Mouse (Mus musculus): ENCODE data around the gene Lmntd1. TPM values are rescaled to one million over a fixed set of nuclear protein-coding genes. Genes with fewer than 3 reads are reported as not detected.

Gene Lmntd1
- polyA plus RNA-seq, 1 experiment, result not detected

GRCm38 (mm10) chr6:145448361-145448760 is 165.8 kb downstream of the Lmntd1 start:
- Histone ChIP-seq H3K4me1 (ENCODE audit: control insufficient read depth, insufficient read depth, low read length) (no peaks in the 10 kb centered on the region), H3K9ac (ENCODE audit: low read depth, poor library complexity, severe bottlenecking) (no peak overlapping the region), H3K36me3 (ENCODE audit: control insufficient read depth, insufficient read depth, low read length, poor library complexity, severe bottlenecking) (no peaks in the 10 kb centered on the region), H3K9me3 (replicated peaks; ENCODE audit: control insufficient read depth, insufficient read depth, low read length, poor library complexity, severe bottlenecking) (0 out of 2 replicates have a peak, but pooled peaks cover 3% of the 10 kb centered on the region), H3K4me3 (ENCODE audit: low read depth, low read length) (no peak overlapping the region), H3K27ac (ENCODE audit: insufficient read depth, low read length) (no peak overlapping the region), H3K27me3 (ENCODE audit: control insufficient read depth, insufficient read depth, low read length, poor library complexity, severe bottlenecking) (no peaks in the 10 kb centered on the region)
- TF ChIP-seq POLR2A (IDR thresholded peaks at IDR 0.05; ENCODE audit: insufficient read depth, low read length) (no peak), CTCF (IDR thresholded peaks at IDR 0.05; ENCODE audit: low read depth, low read length) (no peak), EP300 (IDR thresholded peaks at IDR 0.05; ENCODE audit: insufficient read depth, low read depth, low read length) (no peak)

DNA sequence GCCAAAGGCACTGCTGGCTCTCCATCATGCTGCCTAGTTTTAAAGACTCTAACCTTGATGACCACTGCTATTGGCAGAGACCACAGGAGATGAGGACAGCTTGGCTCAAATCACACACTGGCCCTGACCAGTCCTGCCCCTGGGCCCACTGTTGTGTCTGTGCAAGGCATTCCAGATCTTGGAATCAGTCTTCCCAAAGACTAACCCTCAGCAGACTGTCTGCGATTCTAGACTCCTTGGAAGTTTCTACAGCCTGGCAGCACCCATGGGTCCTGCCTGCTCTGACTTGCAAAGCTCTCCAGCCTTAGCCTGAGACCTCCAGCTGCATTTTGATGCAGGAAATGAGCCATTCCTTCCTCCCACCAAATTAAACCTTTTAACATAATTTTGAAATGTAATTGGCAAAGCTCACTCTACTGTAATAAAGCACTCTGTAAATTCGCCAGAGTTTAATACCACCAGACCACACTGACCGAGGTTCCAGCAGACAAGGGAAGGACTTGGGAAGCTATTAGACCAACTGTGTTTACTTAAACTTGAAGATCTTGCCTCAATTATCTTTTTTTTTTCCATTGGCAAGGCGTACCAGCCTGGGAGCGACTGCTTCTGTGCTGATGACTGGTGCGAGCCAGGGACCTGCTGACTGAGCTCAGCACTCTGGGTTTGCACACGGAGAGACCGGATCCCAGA is 168.2 kb downstream of the Lmntd1 start:
- Histone ChIP-seq H3K27me3 (ENCODE audit: control insufficient read depth, insufficient read depth, low read length, poor library complexity, severe bottlenecking) (no peaks in the 10 kb centered on the region), H3K4me3 (ENCODE audit: low read depth, low read length) (no peak overlapping the region), H3K9me3 (replicated peaks; ENCODE audit: control insufficient read depth, insufficient read depth, low read length, poor library complexity, severe bottlenecking) (no peaks in the 10 kb centered on the region), H3K4me1 (ENCODE audit: control insufficient read depth, insufficient read depth, low read length) (no peaks in the 10 kb centered on the region), H3K9ac (ENCODE audit: low read depth, poor library complexity, severe bottlenecking) (no peak overlapping the region), H3K27ac (ENCODE audit: insufficient read depth, low read length) (no peak overlapping the region), H3K36me3 (ENCODE audit: control insufficient read depth, insufficient read depth, low read length, poor library complexity, severe bottlenecking) (no peaks in the 10 kb centered on the region)
- no peak for TF ChIP-seq EP300 (IDR thresholded peaks at IDR 0.05; ENCODE audit: insufficient read depth, low read depth, low read length)
- TF ChIP-seq CTCF (IDR thresholded peaks at IDR 0.05; ENCODE audit: low read depth, low read length), result no peak
- no peak for TF ChIP-seq POLR2A (IDR thresholded peaks at IDR 0.05; ENCODE audit: insufficient read depth, low read length)

DNA sequence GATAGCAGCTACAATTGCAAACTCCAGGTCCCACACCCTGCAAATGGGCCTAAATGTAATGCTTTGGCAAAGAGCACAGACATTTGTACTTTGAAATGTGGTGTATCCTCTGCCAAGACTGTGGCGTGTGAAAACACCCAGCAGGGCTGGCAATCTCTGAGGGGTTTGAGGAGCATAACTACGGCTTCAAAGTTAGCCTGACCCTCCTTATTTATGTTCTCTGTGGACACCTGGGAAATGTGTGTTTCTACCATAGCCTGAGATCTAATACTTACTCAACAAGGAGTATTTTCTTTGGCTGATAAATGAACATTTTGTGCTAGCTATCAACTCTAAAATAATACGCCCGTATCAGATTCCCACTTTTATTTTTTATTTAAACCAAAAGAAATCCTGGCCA is 168.7 kb downstream of the Lmntd1 start:
- no peaks in the 10 kb centered on the region for H3K27me3 ChIP-seq (ENCODE audit: control insufficient read depth, insufficient read depth, low read length, poor library complexity, severe bottlenecking)
- H3K36me3 ChIP-seq (ENCODE audit: control insufficient read depth, insufficient read depth, low read length, poor library complexity, severe bottlenecking), result no peaks in the 10 kb centered on the region
- no peak overlapping the region for H3K27ac ChIP-seq (ENCODE audit: insufficient read depth, low read length)
- no peak for TF ChIP-seq CTCF (IDR thresholded peaks at IDR 0.05; ENCODE audit: low read depth, low read length)
- no peak for TF ChIP-seq POLR2A (IDR thresholded peaks at IDR 0.05; ENCODE audit: insufficient read depth, low read length)
- TF ChIP-seq EP300 (IDR thresholded peaks at IDR 0.05; ENCODE audit: insufficient read depth, low read depth, low read length), result no peak
- H3K4me3 ChIP-seq (ENCODE audit: low read depth, low read length), result no peak overlapping the region
- no peak overlapping the region for H3K9ac ChIP-seq (ENCODE audit: low read depth, poor library complexity, severe bottlenecking)
- no peaks in the 10 kb centered on the region for H3K9me3 ChIP-seq (replicated peaks; ENCODE audit: control insufficient read depth, insufficient read depth, low read length, poor library complexity, severe bottlenecking)
- H3K4me1 ChIP-seq (ENCODE audit: control insufficient read depth, insufficient read depth, low read length), result no peaks in the 10 kb centered on the region

GRCm38 (mm10) chr6:145442786-145443185 is 171.3 kb downstream of the Lmntd1 start:
- no peak overlapping the region for H3K4me3 ChIP-seq (ENCODE audit: low read depth, low read length)
- no peaks in the 10 kb centered on the region for H3K9me3 ChIP-seq (replicated peaks; ENCODE audit: control insufficient read depth, insufficient read depth, low read length, poor library complexity, severe bottlenecking)
- no peaks in the 10 kb centered on the region for H3K36me3 ChIP-seq (ENCODE audit: control insufficient read depth, insufficient read depth, low read length, poor library complexity, severe bottlenecking)
- no peak overlapping the region for H3K27ac ChIP-seq (ENCODE audit: insufficient read depth, low read length)
- TF ChIP-seq CTCF (IDR thresholded peaks at IDR 0.05; ENCODE audit: low read depth, low read length) (peak; percentile 36), EP300 (IDR thresholded peaks at IDR 0.05; ENCODE audit: insufficient read depth, low read depth, low read length) (no peak), POLR2A (IDR thresholded peaks at IDR 0.05; ENCODE audit: insufficient read depth, low read length) (no peak)
- H3K27me3 ChIP-seq (ENCODE audit: control insufficient read depth, insufficient read depth, low read length, poor library complexity, severe bottlenecking), result no peaks in the 10 kb centered on the region
- H3K9ac ChIP-seq (ENCODE audit: low read depth, poor library complexity, severe bottlenecking), result no peak overlapping the region
- no peaks in the 10 kb centered on the region for H3K4me1 ChIP-seq (ENCODE audit: control insufficient read depth, insufficient read depth, low read length)

DNA sequence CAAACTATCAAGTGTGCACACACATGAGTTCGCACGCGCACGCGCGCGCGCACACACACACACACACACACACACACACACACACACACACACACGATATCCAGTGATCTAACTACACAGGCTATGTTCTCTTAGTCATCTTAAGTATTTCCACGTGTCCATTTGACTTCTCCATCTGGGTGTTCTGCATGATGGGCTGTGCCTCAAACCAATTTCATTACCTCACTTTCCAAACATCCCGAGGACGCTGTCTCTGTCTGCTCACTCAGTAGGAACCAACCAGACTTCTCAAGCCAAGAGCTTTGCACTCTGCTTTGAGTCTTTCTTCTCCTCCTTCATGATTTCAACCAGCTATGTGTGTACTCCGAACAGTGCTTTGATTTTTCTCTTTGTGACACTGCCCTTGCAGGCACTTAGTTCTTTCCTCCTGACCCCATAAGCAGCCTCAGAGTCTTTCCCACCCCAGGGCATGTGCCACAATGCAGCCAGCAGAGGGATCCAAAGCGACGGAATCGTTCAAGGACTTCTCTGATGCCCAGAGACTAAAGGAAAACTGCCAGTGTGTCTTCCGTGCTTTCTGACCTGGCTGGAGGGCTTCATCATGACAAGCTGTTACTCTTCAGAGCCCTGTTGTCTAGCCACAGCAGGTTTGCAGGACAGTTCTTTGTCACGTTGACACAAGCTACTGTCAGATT is 172.6 kb downstream of the Lmntd1 start:
- no peak for TF ChIP-seq POLR2A (IDR thresholded peaks at IDR 0.05; ENCODE audit: insufficient read depth, low read length)
- TF ChIP-seq CTCF (IDR thresholded peaks at IDR 0.05; ENCODE audit: low read depth, low read length), result peak; percentile 3
- no peak overlapping the region for H3K27ac ChIP-seq (ENCODE audit: insufficient read depth, low read length)

DNA sequence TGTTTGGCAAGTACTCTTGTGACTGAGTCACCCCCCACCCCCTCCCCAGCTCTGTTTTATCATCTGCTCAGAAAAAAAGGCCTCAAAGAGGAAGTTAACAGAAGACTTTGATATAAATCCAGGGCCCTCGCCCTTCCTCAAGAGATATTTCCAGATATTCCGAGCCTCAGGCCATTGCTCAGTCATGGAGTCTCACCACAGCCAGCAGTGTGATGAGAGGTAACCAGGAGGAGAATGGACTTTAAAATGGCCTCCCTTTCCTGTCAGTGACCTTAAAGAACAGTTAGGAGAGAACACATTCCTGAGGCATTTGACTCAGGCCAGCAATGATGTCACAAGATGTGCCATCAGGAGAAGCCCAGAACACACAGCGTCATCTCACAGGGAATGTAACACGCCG is 175.3 kb downstream of the Lmntd1 start:
- Histone ChIP-seq H3K27me3 (ENCODE audit: control insufficient read depth, insufficient read depth, low read length, poor library complexity, severe bottlenecking) (no peaks in the 10 kb centered on the region), H3K27ac (ENCODE audit: insufficient read depth, low read length) (no peak overlapping the region), H3K4me1 (ENCODE audit: control insufficient read depth, insufficient read depth, low read length) (no peaks in the 10 kb centered on the region), H3K9ac (ENCODE audit: low read depth, poor library complexity, severe bottlenecking) (no peak overlapping the region), H3K9me3 (replicated peaks; ENCODE audit: control insufficient read depth, insufficient read depth, low read length, poor library complexity, severe bottlenecking) (no peaks in the 10 kb centered on the region), H3K36me3 (ENCODE audit: control insufficient read depth, insufficient read depth, low read length, poor library complexity, severe bottlenecking) (no peaks in the 10 kb centered on the region), H3K4me3 (ENCODE audit: low read depth, low read length) (no peak overlapping the region)
- TF ChIP-seq CTCF (IDR thresholded peaks at IDR 0.05; ENCODE audit: low read depth, low read length) (no peak), EP300 (IDR thresholded peaks at IDR 0.05; ENCODE audit: insufficient read depth, low read depth, low read length) (no peak), POLR2A (IDR thresholded peaks at IDR 0.05; ENCODE audit: insufficient read depth, low read length) (no peak)

More for the DNA sequence above, 172.6 kb downstream of the Lmntd1 start:
- no peaks in the 10 kb centered on the region for H3K27me3 ChIP-seq (ENCODE audit: control insufficient read depth, insufficient read depth, low read length, poor library complexity, severe bottlenecking)
- H3K4me3 ChIP-seq (ENCODE audit: low read depth, low read length), result no peak overlapping the region
- no peak overlapping the region for H3K9ac ChIP-seq (ENCODE audit: low read depth, poor library complexity, severe bottlenecking)
- H3K9me3 ChIP-seq (replicated peaks; ENCODE audit: control insufficient read depth, insufficient read depth, low read length, poor library complexity, severe bottlenecking), result no peaks in the 10 kb centered on the region
- no peaks in the 10 kb centered on the region for H3K36me3 ChIP-seq (ENCODE audit: control insufficient read depth, insufficient read depth, low read length, poor library complexity, severe bottlenecking)
- H3K4me1 ChIP-seq (ENCODE audit: control insufficient read depth, insufficient read depth, low read length), result no peaks in the 10 kb centered on the region

Measured in ES-Bruce4 (cell line).